Mouse (Mus musculus): Measurements from ENCODE around the gene Stim2.

DNA sequence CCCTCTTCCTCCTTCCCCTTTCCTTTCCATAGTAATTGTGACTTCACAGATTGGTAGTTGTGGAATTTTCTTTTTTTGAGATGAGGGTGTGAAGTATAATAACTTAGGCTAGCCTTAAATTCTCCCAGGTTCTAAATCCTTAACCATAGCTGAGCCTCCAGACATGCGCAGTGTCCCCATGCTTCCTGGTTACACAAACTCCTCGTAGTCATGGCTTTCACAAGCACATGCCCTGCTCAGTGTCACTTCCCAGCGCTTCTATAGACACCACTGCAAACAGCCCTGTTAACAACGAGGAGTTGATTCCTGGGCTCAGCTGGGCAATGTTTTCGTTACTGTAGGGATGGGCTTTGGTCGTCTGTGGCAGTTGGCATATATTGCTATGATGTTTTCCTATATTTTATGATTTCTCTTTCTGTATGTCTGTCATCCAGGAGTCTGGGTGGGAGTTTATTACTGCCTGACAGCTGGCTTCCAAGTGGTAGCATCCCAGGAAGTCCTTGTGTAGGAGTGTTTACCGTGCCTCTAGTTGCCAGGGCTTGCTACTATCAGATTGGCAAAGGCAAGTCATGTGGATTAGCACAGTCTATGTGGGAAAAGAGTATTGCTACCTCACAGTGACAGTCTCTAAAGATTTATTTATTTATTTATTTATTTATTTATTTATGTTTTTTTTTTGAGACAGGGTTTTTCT is 55.5 kb downstream of the Stim2 start:
- TF ChIP-seq GATA1 (IDR thresholded peaks at IDR 0.05; ENCODE audit: borderline replicate concordance, low read length) (no peak), FLI1 (IDR thresholded peaks at IDR 0.05; ENCODE audit: low read length) (no peak)

Measured in megakaryocyte, embryonic 14.5 days (primary cell).